In the genomic region with DNA sequence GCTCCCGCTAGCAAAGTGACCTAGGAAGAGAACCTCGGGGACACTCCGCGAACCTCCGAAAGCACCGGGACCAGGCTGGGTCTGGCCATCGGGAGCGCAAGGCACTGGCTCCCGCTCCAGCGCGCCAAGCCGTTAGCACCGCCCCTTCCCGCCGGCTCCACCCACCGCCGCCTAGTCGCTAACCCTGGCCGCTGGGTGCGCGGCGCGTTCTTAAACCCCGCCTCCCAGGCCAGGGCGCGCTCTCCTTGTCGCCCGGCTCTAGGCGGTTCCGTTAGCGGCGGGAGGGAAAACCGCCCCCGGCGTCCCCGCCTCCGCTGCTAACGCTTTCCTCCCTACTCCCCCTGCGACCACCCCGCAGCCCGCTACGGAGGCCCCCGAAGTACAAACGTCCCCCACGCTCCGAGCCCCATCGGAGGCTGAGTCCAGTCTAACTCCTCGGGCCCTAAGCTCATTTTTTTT, we compare ENCODE assay signal across 8 mouse cellular contexts. TPM values are rescaled to one million over a fixed set of nuclear protein-coding genes. Genes with fewer than 3 reads are reported as not detected.
DNase-seq lines count a peak whose midpoint lies in the region; ATAC-seq and TF ChIP-seq lines count a peak whose summit lies in the region.

A gene (plus strand): TSS at position 237 of the 459 bp plus-strand sequence.
A gene (minus strand): TSS at position 328 of the 459 bp plus-strand sequence.

- H3K36me3 ChIP-seq in G1E (replicated peaks): peaks cover 19% of the 10 kb centered on the region
- H3K36me3 ChIP-seq in forebrain, embryonic 15.5 days: peaks cover 3% of the 10 kb centered on the region; the same call in 1 of the 2 replicates
- peaks cover 7% of the 10 kb centered on the region; the same call in 1 of the 2 replicates for H3K36me3 ChIP-seq in lung, embryonic 15.5 days

- peak; percentile 93 for DNase-seq in G1E (ENCODE audit: low spot score)
- DNase-seq in cerebellum, adult 11-12 months: peak; percentile 98
- DNase-seq in heart, postnatal 25 days (ENCODE audit: low spot score): peak; percentile 94
- peak; percentile 93 to 95 for DNase-seq in layer of hippocampus, adult 2 months (ENCODE audit: low spot score in 2 of 2)
- DNase-seq in ovary, adult 18-20 months (ENCODE audit: low spot score): peak; percentile 96
- peak; percentile 97 for DNase-seq in thymus, postnatal 0 days (ENCODE audit: low spot score)

- H3K9ac ChIP-seq in forebrain, embryonic 15.5 days (replicated peaks): peak within 1 kb of the TSS; percentile 92
- H3K9ac ChIP-seq in lung, embryonic 15.5 days: peak within 1 kb of the TSS; percentile 64

- intact Hi-C loops in heart, postnatal 25 days (cut with DNase I): loop anchor here (2.0 kb wide), 1 partner anchor 73 kb away; a partner anchor contains a TSS

- WGBS in forebrain, embryonic 15.5 days: under 1% methylated on average over 48 of the region's 48 CpGs
- WGBS in lung, embryonic 15.5 days: under 1% methylated on average over 45 of the region's 48 CpGs

- H3K27ac ChIP-seq in forebrain, embryonic 15.5 days (replicated peaks): peak within 1 kb of the TSS; percentile 91
- H3K27ac ChIP-seq in layer of hippocampus, adult 2 months: peak within 1 kb of the TSS; percentile 92
- peak within 1 kb of the TSS; percentile 97 for H3K27ac ChIP-seq in lung, embryonic 15.5 days

- H3K27me3 ChIP-seq in G1E (ENCODE audit: insufficient read depth, low read length): no peaks in the 10 kb centered on the region
- no peaks in the 10 kb centered on the region for H3K27me3 ChIP-seq in forebrain, embryonic 15.5 days
- no peaks in the 10 kb centered on the region for H3K27me3 ChIP-seq in lung, embryonic 15.5 days

- peak within 1 kb of the TSS; percentile 98 for H3K4me3 ChIP-seq in G1E (ENCODE audit: low read depth, low read length)
- peak within 1 kb of the TSS; percentile 94 for H3K4me3 ChIP-seq in forebrain, embryonic 15.5 days
- H3K4me3 ChIP-seq in layer of hippocampus, adult 2 months: peak within 1 kb of the TSS; percentile 85
- peak within 1 kb of the TSS; percentile 68 for H3K4me3 ChIP-seq in lung, embryonic 15.5 days

- no peaks in the 10 kb centered on the region for H3K9me3 ChIP-seq in G1E (replicated peaks)
- no peaks in the 10 kb centered on the region for H3K9me3 ChIP-seq in forebrain, embryonic 15.5 days
- no peaks in the 10 kb centered on the region for H3K9me3 ChIP-seq in lung, embryonic 15.5 days

- H3K4me1 ChIP-seq in G1E (ENCODE audit: insufficient read depth, low read depth, low read length): peaks cover 24% of the 10 kb centered on the region
- peaks cover 25% of the 10 kb centered on the region for H3K4me1 ChIP-seq in forebrain, embryonic 15.5 days
- H3K4me1 ChIP-seq in lung, embryonic 15.5 days: peaks cover 16% of the 10 kb centered on the region

- no peak for TF ChIP-seq CTCF in G1E (IDR thresholded peaks at IDR 0.05; ENCODE audit: low read depth, low read length)
- peak; percentile 53 for TF ChIP-seq CTCF in layer of hippocampus, adult 2 months (conservative IDR thresholded peaks at IDR 0.05)

- H3K4me2 ChIP-seq in forebrain, embryonic 15.5 days (replicated peaks): peak within 1 kb of the TSS; percentile 59
- H3K4me2 ChIP-seq in lung, embryonic 15.5 days: peak within 1 kb of the TSS; percentile 68

- ATAC-seq in G1E (ENCODE audit: extremely low read depth, insufficient number of reproducible peaks, low FRiP score, poor library complexity, severe bottlenecking): peak; percentile 88
- peak; percentile 96 for ATAC-seq in forebrain, embryonic 15.5 days (replicated peaks)
- ATAC-seq in lung, embryonic 15.5 days (ENCODE audit: borderline replicate concordance, extremely low read depth, low FRiP score, low TSS enrichment): peak; percentile 99

RNA-seq across cellular contexts. Expression of the first gene that starts in this region (rescaled TPM):
- total RNA-seq in G1E (2014; fragmentation: Nextera tagmentation) (107 and 137 TPM in 2 replicates), G1E (2017) (75.4 and 79.1 TPM in 2 replicates)
- 3.7 and 5.3 TPM in 2 replicates for polyA plus RNA-seq in G1E (2012)
- polyA plus RNA-seq in forebrain, embryonic 15.5 days (2015; fragmentation: Nextera tagmentation; extraction: Ambion mirVana): 50.1 and 50.2 TPM in 2 replicates
- 10 to 100 TPM; 14.8 to 15.8 TPM for total RNA-seq in heart, postnatal 25 days (2021)
- total RNA-seq in layer of hippocampus, adult 2 months (2021): 10 to 100 TPM; 36.3 to 38.8 TPM
- 51.6 and 53.1 TPM in 2 replicates for polyA plus RNA-seq in lung, embryonic 15.5 days (2015; fragmentation: Nextera tagmentation; extraction: Ambion mirVana)
- polyA plus RNA-seq in thymus, postnatal 0 days (2015; fragmentation: Nextera tagmentation; extraction: Ambion mirVana): 58.4 and 61.0 TPM in 2 replicates

RNA-seq across cellular contexts. Expression of the second gene that starts in this region (rescaled TPM):
- not detected in 2 replicates for total RNA-seq in G1E (2014; fragmentation: Nextera tagmentation)
- total RNA-seq in G1E (2017): 0.27 and 0.29 TPM in 2 replicates
- polyA plus RNA-seq in G1E (2012): 0.03 TPM in 1 of 2 replicates, not detected in the other
- 0.86 and 1.1 TPM in 2 replicates for polyA plus RNA-seq in forebrain, embryonic 15.5 days (2015; fragmentation: Nextera tagmentation; extraction: Ambion mirVana)
- not detected for total RNA-seq in heart, postnatal 25 days (2021)
- total RNA-seq in layer of hippocampus, adult 2 months (2021): under 1 TPM in 1 of 2 experiments, not detected in 1; 0.15 TPM
- polyA plus RNA-seq in lung, embryonic 15.5 days (2015; fragmentation: Nextera tagmentation; extraction: Ambion mirVana): 0.09 and 0.24 TPM in 2 replicates
- 0.30 and 0.41 TPM in 2 replicates for polyA plus RNA-seq in thymus, postnatal 0 days (2015; fragmentation: Nextera tagmentation; extraction: Ambion mirVana)

Comparison
In these comparisons a context has a peak if more than half of its experiments do, and no peak if none do; other contexts are left out.
1. Peak in every context shown above with its lines: DNase-seq, ATAC-seq, H3K4me3 ChIP-seq and H3K27ac ChIP-seq.